Comparison of ENCODE assay signal across 8 mouse cellular contexts in the genomic region with DNA sequence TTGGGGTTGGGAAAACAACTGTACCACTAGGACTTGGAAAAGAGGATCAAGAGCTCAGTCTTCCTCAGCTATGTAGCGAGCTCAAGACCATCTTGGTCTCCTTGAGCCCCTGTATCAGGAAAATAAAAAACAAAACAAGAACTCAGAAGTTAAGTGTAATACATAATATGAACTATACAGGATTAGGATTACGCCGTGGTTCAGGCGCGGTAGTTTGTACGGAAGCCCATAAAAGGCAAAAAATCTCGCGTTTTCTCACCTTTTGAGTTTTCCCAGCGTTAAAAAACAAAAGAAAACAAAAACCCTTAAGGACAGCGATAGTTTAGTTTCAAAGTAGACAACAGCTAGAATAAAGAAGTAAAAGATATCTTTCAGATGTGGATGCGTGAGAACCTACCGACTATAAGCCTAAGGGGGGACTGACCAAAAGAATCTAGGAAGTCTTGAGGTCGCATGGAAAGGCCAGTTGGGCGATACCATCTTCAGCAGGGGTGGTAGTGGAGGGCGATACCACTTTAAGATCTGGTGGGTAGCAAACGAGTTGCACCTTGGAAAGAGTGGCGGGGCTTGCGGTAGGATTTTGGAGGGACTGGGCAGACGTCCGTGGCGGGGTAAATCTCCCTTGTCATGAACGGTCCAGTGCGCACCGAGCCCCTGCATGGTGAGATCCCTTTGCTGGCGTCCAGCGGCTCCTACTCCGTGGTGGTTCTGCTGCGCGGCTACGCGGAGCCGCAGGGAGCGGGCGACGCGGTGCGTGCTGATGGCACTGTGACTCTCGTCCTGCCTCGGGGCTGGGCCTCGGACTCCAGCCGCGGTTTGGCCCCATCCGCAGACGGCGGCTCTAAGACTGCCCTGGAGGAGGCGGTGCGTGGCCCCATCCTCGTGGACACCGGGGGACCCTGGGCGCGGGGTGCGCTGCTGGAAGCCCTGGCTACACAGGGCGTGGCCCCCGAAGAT. TPM values are rescaled to one million over a fixed set of nuclear protein-coding genes. Genes with fewer than 3 reads are reported as not detected.
DNase-seq lines count a peak whose midpoint lies in the region; ATAC-seq lines count a peak whose summit lies in the region.

A gene (plus strand): TSS at position 544 of the 957 bp plus-strand sequence.

- DNase-seq in CD4-positive, CD25-positive, alpha-beta regulatory T cell, adult 2 months (ENCODE audit: low read depth, low spot score), result peak; percentile 77
- peak; percentile 71 for DNase-seq in brain, embryonic 18.5 days (ENCODE audit: low read depth, low spot score)
- DNase-seq in kidney, postnatal 14 days, result peak; percentile 89
- DNase-seq in telencephalon, adult 2 months (ENCODE audit: low read depth, low spot score), result peak; percentile 92

- peaks cover 3 to 4% of the 10 kb centered on the region in 2 experiments; a peak in 3 of 4 replicates for H3K4me1 ChIP-seq in heart, embryonic 14.5 days (ENCODE audit: control insufficient read depth in 2 of 2, insufficient read depth in 2 of 2, low read length in 2 of 2)
- peaks cover 23% of the 10 kb centered on the region for H3K4me1 ChIP-seq in liver, embryonic 15.5 days (replicated peaks)
- no peaks in the 10 kb centered on the region; the same call in 1 of the 2 replicates for H3K4me1 ChIP-seq in neural tube, embryonic 12.5 days

- peak within 1 kb of the TSS; percentile 76 to 79 for H3K27ac ChIP-seq in heart, embryonic 14.5 days (replicated peaks in 1 of 2; ENCODE audit: control insufficient read depth in 1 of 2, insufficient read depth in 1 of 2, low read depth in 2 of 2, low read length in 2 of 2)
- peak within 1 kb of the TSS; percentile 82 for H3K27ac ChIP-seq in liver, embryonic 15.5 days (replicated peaks)
- peak within 1 kb of the TSS; percentile 83 for H3K27ac ChIP-seq in neural tube, embryonic 12.5 days

- H3K9me3 ChIP-seq in heart, embryonic 14.5 days (ENCODE audit: control insufficient read depth, low read length), result no peaks in the 10 kb centered on the region
- no peaks in the 10 kb centered on the region for H3K9me3 ChIP-seq in liver, embryonic 15.5 days (replicated peaks)
- H3K9me3 ChIP-seq in neural tube, embryonic 12.5 days, result no peaks in the 10 kb centered on the region

- 9% methylated on average over 54 of the region's 54 CpGs for WGBS in heart, embryonic 14.5 days
- 5% methylated on average over 54 of the region's 54 CpGs for WGBS in liver, embryonic 15.5 days (ENCODE audit: insufficient replicate concordance)
- 9% methylated on average over 54 of the region's 54 CpGs for WGBS in neural tube, embryonic 12.5 days

- H3K4me3 ChIP-seq in heart, embryonic 14.5 days (ENCODE audit: control insufficient read depth in 1 of 2, insufficient read depth in 1 of 2, low read depth in 1 of 2, low read length in 2 of 2), result peak within 1 kb of the TSS; percentile 54
- H3K4me3 ChIP-seq in liver, embryonic 15.5 days (replicated peaks), result peak within 1 kb of the TSS; percentile 81
- peak within 1 kb of the TSS; percentile 71 for H3K4me3 ChIP-seq in neural tube, embryonic 12.5 days

- peaks cover 24% of the 10 kb centered on the region for H3K36me3 ChIP-seq in heart, embryonic 14.5 days (ENCODE audit: control insufficient read depth, insufficient read depth, low read length)
- H3K36me3 ChIP-seq in liver, embryonic 15.5 days (replicated peaks), result peaks cover 11% of the 10 kb centered on the region; the same call in 1 of the 2 replicates
- H3K36me3 ChIP-seq in neural tube, embryonic 12.5 days, result peaks cover 35% of the 10 kb centered on the region

- peak within 1 kb of the TSS; percentile 81 for H3K9ac ChIP-seq in heart, embryonic 14.5 days (ENCODE audit: low read length)
- H3K9ac ChIP-seq in liver, embryonic 15.5 days, result peak within 1 kb of the TSS; percentile 84
- peak within 1 kb of the TSS; percentile 83 for H3K9ac ChIP-seq in neural tube, embryonic 12.5 days

- ATAC-seq in erythroid progenitor cell, adult 5-6 weeks (replicated peaks; ENCODE audit: low FRiP score, poor library complexity, severe bottlenecking), result peak; percentile 92
- ATAC-seq in heart, embryonic 14.5 days (ENCODE audit: insufficient number of reproducible peaks, insufficient read depth, low FRiP score, low read depth), result peak; percentile 80
- ATAC-seq in liver, embryonic 15.5 days (ENCODE audit: insufficient read depth), result peak; percentile 82
- peak; percentile 90 for ATAC-seq in neural tube, embryonic 12.5 days (ENCODE audit: low FRiP score, low read depth)

- H3K27me3 ChIP-seq in heart, embryonic 14.5 days (ENCODE audit: control insufficient read depth, insufficient read depth, low read length), result no peaks in the 10 kb centered on the region
- no peaks in the 10 kb centered on the region for H3K27me3 ChIP-seq in liver, embryonic 15.5 days
- no peaks in the 10 kb centered on the region for H3K27me3 ChIP-seq in neural tube, embryonic 12.5 days (replicated peaks)

- H3K4me2 ChIP-seq in heart, embryonic 14.5 days (ENCODE audit: low read length), result peak within 1 kb of the TSS; percentile 91
- H3K4me2 ChIP-seq in liver, embryonic 15.5 days, result peak within 1 kb of the TSS; percentile 100
- peak within 1 kb of the TSS; percentile 88 for H3K4me2 ChIP-seq in neural tube, embryonic 12.5 days (replicated peaks)

RNA-seq across cellular contexts. Expression of the gene that starts here (rescaled TPM):
- 0.72 TPM in 1 of 2 replicates, not detected in the other for total RNA-seq in erythroid progenitor cell, adult 5-6 weeks (2015; ENCODE audit: low replicate concordance)
- total RNA-seq in erythroid progenitor cell, adult 5-6 weeks (2017; ENCODE audit: low replicate concordance), result 0.53 and 1.4 TPM in 2 replicates
- polyA plus RNA-seq in heart, embryonic 14.5 days (2014; fragmentation: Nextera tagmentation; extraction: Ambion mirVana), result 6.1 and 6.5 TPM in 2 replicates
- polyA plus RNA-seq in liver, embryonic 15.5 days (2015; fragmentation: Nextera tagmentation; extraction: Ambion mirVana), result 2.9 and 3.0 TPM in 2 replicates
- polyA plus RNA-seq in neural tube, embryonic 12.5 days (2016; fragmentation: Nextera tagmentation; extraction: Ambion mirVana), result 12.3 and 12.6 TPM in 2 replicates

Comparison
In these comparisons a context has a peak if more than half of its experiments do, and no peak if none do; other contexts are left out.
1. Peak in every context shown above with its lines: DNase-seq, ATAC-seq, H3K4me3 ChIP-seq and H3K27ac ChIP-seq.